In the genomic region with DNA sequence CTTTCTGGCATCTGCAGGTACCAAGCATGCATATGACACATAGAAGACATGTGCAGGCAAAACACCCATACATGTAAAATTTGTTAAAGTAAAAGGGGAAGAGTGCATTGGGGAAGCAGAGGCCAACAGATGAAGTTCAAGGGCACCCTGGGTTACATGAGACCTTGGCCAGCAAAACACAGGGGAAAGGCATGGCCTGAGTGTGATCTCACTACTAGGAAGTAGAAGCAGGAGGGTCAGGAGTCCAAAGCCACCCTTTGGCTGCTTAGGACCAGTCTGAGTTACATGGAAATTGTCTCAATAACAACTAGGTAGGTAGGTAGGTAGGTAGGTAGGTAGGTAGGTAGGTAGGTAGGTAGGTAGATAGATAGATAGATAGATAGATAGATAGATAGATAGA, we compare ENCODE assay signal across 23 mouse cellular contexts. TPM values are rescaled to one million over a fixed set of nuclear protein-coding genes. Genes with fewer than 3 reads are reported as not detected.
A peak's percentile ranks its signal among the peaks of the same experiment; 100 is the strongest.
DNase-seq lines count a peak whose midpoint lies in the region; ATAC-seq and TF ChIP-seq lines count a peak whose summit lies in the region.
"Had no signal": no experiment of that assay in that cellular context is flagged by ENCODE, and none has a peak within 500 bp of the region (broad histone marks: within the 10 kb centered on the region; RNA-seq: fewer than 3 reads in every experiment).

No protein-coding gene starts in this region.

- no peaks in the 10 kb centered on the region for H3K27me3 ChIP-seq in heart, embryonic 10.5 days (ENCODE audit: insufficient read depth, poor library complexity, severe bottlenecking)
- H3K27me3 ChIP-seq in liver, postnatal 0 days (ENCODE audit: insufficient read depth, low read length): no peaks in the 10 kb centered on the region
- H3K27me3 ChIP-seq in liver, embryonic 11.5 days (replicated peaks; ENCODE audit: control insufficient read depth, insufficient read depth, low read length): no peaks in the 10 kb centered on the region
- no peaks in the 10 kb centered on the region for H3K27me3 ChIP-seq in stomach, postnatal 0 days (ENCODE audit: control insufficient read depth, insufficient read depth, low read length)
- H3K27me3 ChIP-seq: forebrain, embryonic 13.5 days; heart, embryonic 13.5 days; hindbrain, embryonic 13.5 days had no signal

- peak; percentile 28 for DNase-seq in heart, embryonic 10.5 days (ENCODE audit: low spot score)
- no peak for DNase-seq in heart, postnatal 14 days
- no peak for DNase-seq in liver, postnatal 0 days
- DNase-seq in liver, embryonic 11.5 days (ENCODE audit: low spot score): no peak
- DNase-seq in stomach, postnatal 0 days (ENCODE audit: low spot score): no peak
- DNase-seq in gastrocnemius, adult 18-20 months (ENCODE audit: low spot score): no peak
- DNase-seq: adrenal gland, adult 8-10 months; cerebellum, adult 18-20 months; cerebellum, adult 9-10 months; cerebellum, postnatal 14 days; gastrocnemius, adult 2 months; gastrocnemius, postnatal 14 days; heart, adult 18-20 months; heart, postnatal 36 days had no signal

- no peaks in the 10 kb centered on the region for H3K9me3 ChIP-seq in heart, embryonic 10.5 days
- H3K9me3 ChIP-seq in liver, postnatal 0 days (ENCODE audit: low read length): 0 out of 2 replicates have a peak, but pooled peaks cover under 1% of the 10 kb centered on the region
- no peaks in the 10 kb centered on the region for H3K9me3 ChIP-seq in liver, embryonic 11.5 days (ENCODE audit: control insufficient read depth, low read length)
- no peaks in the 10 kb centered on the region for H3K9me3 ChIP-seq in stomach, postnatal 0 days (ENCODE audit: control insufficient read depth, low read length)

- no peak for TF ChIP-seq CTCF in liver, postnatal 0 days (IDR thresholded peaks at IDR 0.05; ENCODE audit: low read depth)
- TF ChIP-seq CTCF in stomach, postnatal 0 days (IDR thresholded peaks at IDR 0.05; ENCODE audit: low read depth): no peak

- H3K4me3 ChIP-seq in heart, embryonic 10.5 days: no peak overlapping the region
- H3K4me3 ChIP-seq in liver, postnatal 0 days (ENCODE audit: low read depth, low read length): no peak overlapping the region
- no peak overlapping the region for H3K4me3 ChIP-seq in liver, embryonic 11.5 days (ENCODE audit: low read depth, low read length)
- H3K4me3 ChIP-seq in stomach, postnatal 0 days (ENCODE audit: low read depth, low read length): no peak overlapping the region
- H3K4me3 ChIP-seq: forebrain, embryonic 10.5 days; forebrain, embryonic 13.5 days; gastrocnemius, adult 2 months; heart, embryonic 13.5 days; hindbrain, embryonic 10.5 days; hindbrain, embryonic 13.5 days had no signal

- no peak for TF ChIP-seq EP300 in liver, postnatal 0 days (IDR thresholded peaks at IDR 0.05; ENCODE audit: low read depth)
- TF ChIP-seq EP300 in stomach, postnatal 0 days (optimal IDR thresholded peaks at IDR 0.05): no peak

- no peak overlapping the region for H3K4me2 ChIP-seq in liver, postnatal 0 days (ENCODE audit: low read depth, low read length)
- H3K4me2 ChIP-seq in liver, embryonic 11.5 days: no peak overlapping the region
- no peak overlapping the region for H3K4me2 ChIP-seq in stomach, postnatal 0 days (replicated peaks; ENCODE audit: low read depth)
- H3K4me2 ChIP-seq: forebrain, embryonic 13.5 days; heart, embryonic 13.5 days; hindbrain, embryonic 13.5 days had no signal

- no peak overlapping the region for H3K9ac ChIP-seq in liver, postnatal 0 days (replicated peaks)
- no peak overlapping the region for H3K9ac ChIP-seq in liver, embryonic 11.5 days (ENCODE audit: low read depth, low read length)
- H3K9ac ChIP-seq in stomach, postnatal 0 days (ENCODE audit: low read length): no peak overlapping the region
- H3K9ac ChIP-seq: forebrain, embryonic 13.5 days; heart, embryonic 13.5 days; hindbrain, embryonic 13.5 days had no signal

- intact Hi-C loops in heart, postnatal 14 days (cut with DNase I): no loop called here

- ATAC-seq in liver, postnatal 0 days: peak; percentile 56; the same call in 1 of the 2 replicates
- no peak for ATAC-seq in liver, embryonic 11.5 days (replicated peaks; ENCODE audit: low FRiP score)
- peak; percentile 61; the same call in 1 of the 2 replicates for ATAC-seq in stomach, postnatal 0 days (ENCODE audit: low FRiP score, low TSS enrichment)
- ATAC-seq: CD4-positive, CD25-positive, alpha-beta regulatory T cell, adult 4 months; forebrain, embryonic 13.5 days; forebrain, embryonic 16.5 days; hindbrain, embryonic 16.5 days had no signal

- no peak overlapping the region for H3K27ac ChIP-seq in heart, embryonic 10.5 days
- no peak overlapping the region for H3K27ac ChIP-seq in liver, postnatal 0 days (ENCODE audit: low read depth)
- H3K27ac ChIP-seq in liver, embryonic 11.5 days (ENCODE audit: low read depth, low read length): no peak overlapping the region
- no peak overlapping the region for H3K27ac ChIP-seq in stomach, postnatal 0 days (replicated peaks)
- H3K27ac ChIP-seq: forebrain, embryonic 10.5 days; forebrain, embryonic 13.5 days; gastrocnemius, adult 2 months; heart, embryonic 13.5 days; hindbrain, embryonic 10.5 days; hindbrain, embryonic 13.5 days had no signal

- no peaks in the 10 kb centered on the region for H3K4me1 ChIP-seq in heart, embryonic 10.5 days
- H3K4me1 ChIP-seq in liver, postnatal 0 days (ENCODE audit: insufficient read depth): no peaks in the 10 kb centered on the region
- H3K4me1 ChIP-seq in liver, embryonic 11.5 days (replicated peaks; ENCODE audit: control insufficient read depth, insufficient read depth, low read length): no peaks in the 10 kb centered on the region
- no peaks in the 10 kb centered on the region for H3K4me1 ChIP-seq in stomach, postnatal 0 days (replicated peaks; ENCODE audit: control insufficient read depth, insufficient read depth)
- H3K4me1 ChIP-seq: forebrain, embryonic 10.5 days; forebrain, embryonic 13.5 days; heart, embryonic 13.5 days; hindbrain, embryonic 10.5 days; hindbrain, embryonic 13.5 days had no signal

- H3K36me3 ChIP-seq in heart, embryonic 10.5 days: peaks cover 21% of the 10 kb centered on the region
- H3K36me3 ChIP-seq in liver, postnatal 0 days (replicated peaks; ENCODE audit: insufficient read depth, low read length): no peaks in the 10 kb centered on the region
- peaks cover 11% of the 10 kb centered on the region for H3K36me3 ChIP-seq in liver, embryonic 11.5 days (ENCODE audit: control insufficient read depth, insufficient read depth, low read length)
- H3K36me3 ChIP-seq in stomach, postnatal 0 days (ENCODE audit: control insufficient read depth, insufficient read depth, low read length): no peaks in the 10 kb centered on the region

RNA-seq across cellular contexts. Expression of a gene that starts 9.6 kb away (rescaled TPM):
- polyA plus RNA-seq in heart, embryonic 10.5 days (2016; fragmentation: Nextera tagmentation; extraction: Ambion mirVana): 16.2 and 19.5 TPM in 2 replicates
- total RNA-seq in heart, postnatal 14 days (2021): 1 to 10 TPM; 8.8 to 8.9 TPM
- polyA plus RNA-seq in liver, postnatal 0 days (2015; fragmentation: Nextera tagmentation; extraction: Ambion mirVana): 5.0 and 5.6 TPM in 2 replicates
- polyA plus RNA-seq in liver, embryonic 11.5 days (2014; fragmentation: Nextera tagmentation; extraction: Ambion mirVana): 22.7 and 24.1 TPM in 2 replicates
- polyA plus RNA-seq in stomach, postnatal 0 days (2015; fragmentation: Nextera tagmentation; extraction: Ambion mirVana): 11.2 and 11.8 TPM in 2 replicates
- 1 to 10 TPM; 2.6 to 4.0 TPM for total RNA-seq in gastrocnemius, adult 18-20 months (2021)

RNA-seq across cellular contexts. Expression of a gene that starts 48.9 kb away (rescaled TPM):
- polyA plus RNA-seq in heart, embryonic 10.5 days (2016; fragmentation: Nextera tagmentation; extraction: Ambion mirVana): not detected in 2 replicates
- under 1 TPM; 0.38 to 0.56 TPM for total RNA-seq in heart, postnatal 14 days (2021)
- polyA plus RNA-seq in liver, postnatal 0 days (2015; fragmentation: Nextera tagmentation; extraction: Ambion mirVana): 4.8 and 5.8 TPM in 2 replicates
- 0.60 and 2.1 TPM in 2 replicates for polyA plus RNA-seq in liver, embryonic 11.5 days (2014; fragmentation: Nextera tagmentation; extraction: Ambion mirVana)
- polyA plus RNA-seq in stomach, postnatal 0 days (2015; fragmentation: Nextera tagmentation; extraction: Ambion mirVana): 1.3 and 1.4 TPM in 2 replicates
- total RNA-seq in gastrocnemius, adult 18-20 months (2021): under 1 TPM; 0.23 to 0.38 TPM
- polyA plus RNA-seq: C2C12 had no signal

RNA-seq across cellular contexts. Expression of a gene that starts 52.0 kb away (rescaled TPM):
- polyA plus RNA-seq in heart, embryonic 10.5 days (2016; fragmentation: Nextera tagmentation; extraction: Ambion mirVana): 29.4 and 31.3 TPM in 2 replicates
- 10 to 100 TPM; 25.9 to 29.0 TPM for total RNA-seq in heart, postnatal 14 days (2021)
- 4.1 and 5.2 TPM in 2 replicates for polyA plus RNA-seq in liver, postnatal 0 days (2015; fragmentation: Nextera tagmentation; extraction: Ambion mirVana)
- polyA plus RNA-seq in liver, embryonic 11.5 days (2014; fragmentation: Nextera tagmentation; extraction: Ambion mirVana): 19.9 and 20.0 TPM in 2 replicates
- 11.7 and 12.5 TPM in 2 replicates for polyA plus RNA-seq in stomach, postnatal 0 days (2015; fragmentation: Nextera tagmentation; extraction: Ambion mirVana)
- total RNA-seq in gastrocnemius, adult 18-20 months (2021): 10 to 100 TPM; 18.9 to 19.8 TPM

RNA-seq across cellular contexts. Expression of a gene that starts 52.1 kb away (rescaled TPM):
- 2.5 and 3.6 TPM in 2 replicates for polyA plus RNA-seq in heart, embryonic 10.5 days (2016; fragmentation: Nextera tagmentation; extraction: Ambion mirVana)
- total RNA-seq in heart, postnatal 14 days (2021): 1 to 10 TPM; 3.6 to 4.0 TPM
- polyA plus RNA-seq in liver, postnatal 0 days (2015; fragmentation: Nextera tagmentation; extraction: Ambion mirVana): 0.54 and 0.61 TPM in 2 replicates
- 1.5 and 1.6 TPM in 2 replicates for polyA plus RNA-seq in liver, embryonic 11.5 days (2014; fragmentation: Nextera tagmentation; extraction: Ambion mirVana)
- polyA plus RNA-seq in stomach, postnatal 0 days (2015; fragmentation: Nextera tagmentation; extraction: Ambion mirVana): 1.3 and 1.5 TPM in 2 replicates
- total RNA-seq in gastrocnemius, adult 18-20 months (2021): 1 to 10 TPM; 2.9 to 3.5 TPM
